Mouse (Mus musculus) CH12.LX (cell line): Measurements from ENCODE around the gene Clnk. TPM values are rescaled to one million over a fixed set of nuclear protein-coding genes. Genes with fewer than 3 reads are reported as not detected.

Experiments
- DNase-seq: peaks from one replicate; pipeline ENCODE4 v3.0.0-alpha.2; 2013; ENCODE audit errors: extremely low read depth
- H3K27ac ChIP-seq: 2 replicates; pipeline ENCODE4 v1.5.1; 2012; ENCODE audit warnings: low read depth, mild to moderate bottlenecking, control low read depth, moderate library complexity; ENCODE audit not compliant: insufficient read depth
- H3K27me3 ChIP-seq: replicated peaks from 2 replicates; pipeline ENCODE3; 2012; ENCODE audit warnings: inconsistent platforms
- H3K36me3 ChIP-seq, 2 experiments: replicated peaks in 1 of 2; 2 replicates each; pipeline versions ENCODE3 to v1.6.1; 2012; ENCODE audit warnings: inconsistent platforms in 1 of 2, low read length in 1 of 2, mild to moderate bottlenecking in 1 of 2, mixed read lengths in 1 of 2, moderate library complexity in 1 of 2; ENCODE audit not compliant: control insufficient read depth in 1 of 2, insufficient read depth in 1 of 2
- H3K4me1 ChIP-seq, 2 experiments: 2 replicates each; pipeline ENCODE4 v1.6.1; 2012; ENCODE audit warnings: inconsistent platforms in 1 of 2, moderate library complexity in 1 of 2; ENCODE audit not compliant: insufficient read depth in 2 of 2, control insufficient read depth in 1 of 2
- H3K4me2 ChIP-seq: 2 replicates; pipeline ENCODE4 v1.6.1; 2012; ENCODE audit warnings: low read depth, mild to moderate bottlenecking, control low read depth; ENCODE audit not compliant: poor library complexity, insufficient read depth, severe bottlenecking
- H3K4me3 ChIP-seq, 3 experiments: fragments of 150-350 bp in 1 of 3; sonication (generic) in 1 of 3; replicated peaks in 1 of 3; 2 replicates each; pipeline versions ENCODE3 to v1.5.1; 2011 to 2012; ENCODE audit warnings: low read depth in 2 of 3, low read length in 2 of 3, mild to moderate bottlenecking in 2 of 3, moderate library complexity in 2 of 3, control low read depth in 1 of 3, improper control_type of control experiment in 1 of 3, inconsistent platforms in 1 of 3, mixed read lengths in 1 of 3; ENCODE audit not compliant: poor library complexity in 1 of 3
- H3K79me2 ChIP-seq: replicated peaks from 2 replicates; pipeline ENCODE4 v1.6.1; 2012; ENCODE audit warnings: mild to moderate bottlenecking, moderate library complexity; ENCODE audit not compliant: control insufficient read depth, poor library complexity, insufficient read depth, severe bottlenecking; ENCODE audit errors: extremely low read depth
- H3K9ac ChIP-seq: 2 replicates; pipeline ENCODE4 v1.6.1; 2012; ENCODE audit warnings: low read depth, mild to moderate bottlenecking, control low read depth, moderate library complexity; ENCODE audit not compliant: insufficient read depth
- H3K9me3 ChIP-seq: replicated peaks from 2 replicates; pipeline ENCODE3; 2012; ENCODE audit warnings: low read length, inconsistent platforms, mixed read lengths
- BHLHE40 ChIP-seq: IDR thresholded peaks from 2 replicates; pipeline ENCODE4 v1.6.1; 2011; ENCODE audit warnings: mild to moderate bottlenecking, low read depth, low read length, improper control_type of control experiment
- CHD2 ChIP-seq: IDR thresholded peaks from 2 replicates; pipeline ENCODE4 v1.6.1; 2011; ENCODE audit warnings: low read length, improper control_type of control experiment
- E2F4 ChIP-seq: IDR thresholded peaks from 2 replicates; pipeline ENCODE4 v1.6.1; 2011; ENCODE audit warnings: low read depth, low read length, improper control_type of control experiment; ENCODE audit not compliant: insufficient replicate concordance
- EP300 ChIP-seq: IDR thresholded peaks from 2 replicates; pipeline ENCODE4 v1.6.1; 2011; ENCODE audit warnings: low read length, improper control_type of control experiment
- ETS1 ChIP-seq: conservative IDR thresholded peaks from 2 replicates; pipeline ENCODE4 v1.6.1; 2012; ENCODE audit warnings: low read depth, mild to moderate bottlenecking, inconsistent platforms, low read length, improper control_type of control experiment, moderate library complexity
- GABPA ChIP-seq: IDR thresholded peaks from 2 replicates; pipeline ENCODE4 v1.6.1; 2012; ENCODE audit warnings: low read depth, low read length, improper control_type of control experiment, inconsistent platforms; ENCODE audit not compliant: insufficient replicate concordance
- HCFC1 ChIP-seq: IDR thresholded peaks from 2 replicates; pipeline ENCODE4 v1.6.1; 2012; ENCODE audit warnings: low read depth, mild to moderate bottlenecking, inconsistent platforms, low read length, improper control_type of control experiment
- JUND ChIP-seq: conservative IDR thresholded peaks from 2 replicates; pipeline ENCODE4 v1.6.1; 2011; ENCODE audit warnings: low read depth, low read length, improper control_type of control experiment
- KAT2A ChIP-seq: IDR thresholded peaks from 2 replicates; pipeline ENCODE4 v1.6.1; 2012; ENCODE audit warnings: low read length, improper control_type of control experiment, inconsistent platforms; ENCODE audit not compliant: insufficient replicate concordance
- MAFK ChIP-seq: IDR thresholded peaks from 2 replicates; pipeline ENCODE4 v1.6.1; 2011; ENCODE audit warnings: low read length, improper control_type of control experiment; ENCODE audit not compliant: insufficient replicate concordance
- MEF2A ChIP-seq: IDR thresholded peaks from 2 replicates; pipeline ENCODE4 v1.6.1; 2014; ENCODE audit warnings: low read depth, mild to moderate bottlenecking, inconsistent platforms, low read length, improper control_type of control experiment, borderline replicate concordance
- MXI1 ChIP-seq: IDR thresholded peaks from 2 replicates; pipeline ENCODE4 v1.6.1; 2011; ENCODE audit warnings: mild to moderate bottlenecking, low read depth, low read length, improper control_type of control experiment
- MYC ChIP-seq: IDR thresholded peaks from 2 replicates; pipeline ENCODE4 v1.6.1; 2011; ENCODE audit warnings: low read depth, mild to moderate bottlenecking, improper control_type of control experiment, low read length
- PAX5 ChIP-seq: IDR thresholded peaks from 2 replicates; pipeline ENCODE4 v1.6.1; 2012; ENCODE audit warnings: low read length, inconsistent platforms, mixed read lengths
- POLR2AphosphoS2 ChIP-seq: IDR thresholded peaks from 2 replicates; pipeline ENCODE4 v1.6.1; 2011; ENCODE audit warnings: low read depth, low read length, improper control_type of control experiment
- RAD21 ChIP-seq: IDR thresholded peaks from 2 replicates; pipeline ENCODE4 v1.6.1; 2011; ENCODE audit warnings: low read depth, mild to moderate bottlenecking, low read length, improper control_type of control experiment, moderate library complexity
- RCOR1 ChIP-seq: conservative IDR thresholded peaks from 2 replicates; pipeline ENCODE4 v1.6.1; 2012; ENCODE audit warnings: low read depth, mild to moderate bottlenecking, inconsistent platforms, low read length, improper control_type of control experiment
- SMC3 ChIP-seq: IDR thresholded peaks from 2 replicates; pipeline ENCODE4 v1.6.1; 2011; ENCODE audit warnings: low read depth, low read length, improper control_type of control experiment
- TBP ChIP-seq: conservative IDR thresholded peaks from 2 replicates; pipeline ENCODE4 v1.6.1; 2011; ENCODE audit warnings: low read depth, low read length, improper control_type of control experiment
- UBTF ChIP-seq: IDR thresholded peaks from 2 replicates; pipeline ENCODE4 v1.6.1; 2012; ENCODE audit warnings: low read depth, mild to moderate bottlenecking, inconsistent platforms, low read length, improper control_type of control experiment, moderate library complexity
- USF1 ChIP-seq: IDR thresholded peaks from 2 replicates; pipeline ENCODE4 v1.6.1; 2014; ENCODE audit warnings: low read depth, mild to moderate bottlenecking, inconsistent platforms, low read length, improper control_type of control experiment
- USF2 ChIP-seq: conservative IDR thresholded peaks from 2 replicates; pipeline ENCODE4 v1.6.1; 2011; ENCODE audit warnings: low read depth, low read length, improper control_type of control experiment
- ZC3H11A ChIP-seq: IDR thresholded peaks from 2 replicates; pipeline ENCODE4 v1.6.1; 2012; ENCODE audit warnings: low read depth, mild to moderate bottlenecking, inconsistent platforms, low read length, improper control_type of control experiment
- ZKSCAN1 ChIP-seq: IDR thresholded peaks from 2 replicates; pipeline ENCODE4 v1.6.1; 2012; ENCODE audit warnings: low read depth, inconsistent platforms, low read length, improper control_type of control experiment, borderline replicate concordance
- dilution Hi-C: fragments of 300-500 bp; cut with MboI; formaldehyde crosslinking; loops from 2 replicates; pipeline ENCODE4 v1.14.3; 2020; ENCODE audit warnings: low sequenced_read_pairs; ENCODE audit not compliant: extremely low pct_unique_long_range_greater_than_20kb, extremely low pct_ligation_motif_present
- in situ Hi-C: fragments of 300-500 bp; cut with MboI; formaldehyde crosslinking; loops from 3 replicates; pipeline ENCODE4 v1.14.3; 2019; ENCODE audit warnings: low sequenced_read_pairs, low pct_ligation_motif_present, low pct_unique_long_range_greater_than_20kb, mixed read lengths
- polyA plus RNA-seq: library from polyadenylated mRNA; unstranded; fragments of >175 nt; gene quantifications from 2 replicates; pipeline ENCODE4 v1.2.1, GENCODE M21; 2012; ENCODE audit warnings: low read depth; ENCODE audit not compliant: insufficient read length
- total RNA-seq, 2 experiments: library from RNA; depleted of rRNA; stranded (reverse); fragments of 300-350 nt in 1 of 2; fragments of >200 nt in 1 of 2; gene quantifications; 2 replicates each; pipeline ENCODE4 v1.2.3; 2012 to 2014

The Clnk gene
- total and polyA plus RNA-seq, 3 experiments, result not detected

DNA sequence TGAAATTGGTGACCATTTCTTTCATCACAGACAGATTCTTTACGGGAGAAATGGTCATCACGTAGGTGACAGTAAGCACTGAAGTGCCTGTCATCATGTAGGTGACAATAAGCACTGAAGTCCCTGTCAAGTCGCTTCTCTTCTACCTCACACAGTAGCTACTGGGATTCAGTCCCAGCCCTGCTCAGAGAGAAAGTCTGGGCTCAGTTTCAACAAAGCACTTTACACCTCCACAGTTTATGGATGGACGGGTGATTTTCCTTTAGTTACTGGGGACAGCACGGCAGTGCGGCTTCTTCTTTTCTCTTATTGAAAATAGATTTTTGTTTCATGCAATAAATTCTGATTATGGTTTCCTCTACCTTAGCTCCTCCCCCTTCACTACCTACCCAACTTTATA is 49.3 kb downstream of the Clnk start:
- Histone ChIP-seq H3K36me3 (no peaks in the 10 kb centered on the region), H3K4me2 (no peak overlapping the region), H3K4me3 (no peak overlapping the region)
- TF ChIP-seq TBP, result no peak
- no peak for TF ChIP-seq ETS1
- no peak for TF ChIP-seq E2F4
- no peak for TF ChIP-seq MYC
- no peak for TF ChIP-seq ZC3H11A
- TF ChIP-seq HCFC1, result no peak
- no peak for TF ChIP-seq RCOR1
- TF ChIP-seq, all 38 proteins: peak for 0
- Histone ChIP-seq H3K79me2 (no peaks in the 10 kb centered on the region), H3K9me3 (no peaks in the 10 kb centered on the region), H3K9ac (no peak overlapping the region), H3K4me1 (no peaks in the 10 kb centered on the region), H3K27ac (no peak overlapping the region), H3K27me3 (no peaks in the 10 kb centered on the region)
- DNase-seq, result no peak
- in situ Hi-C loops, result no loop called here
- dilution Hi-C loops, result no loop called here

DNA sequence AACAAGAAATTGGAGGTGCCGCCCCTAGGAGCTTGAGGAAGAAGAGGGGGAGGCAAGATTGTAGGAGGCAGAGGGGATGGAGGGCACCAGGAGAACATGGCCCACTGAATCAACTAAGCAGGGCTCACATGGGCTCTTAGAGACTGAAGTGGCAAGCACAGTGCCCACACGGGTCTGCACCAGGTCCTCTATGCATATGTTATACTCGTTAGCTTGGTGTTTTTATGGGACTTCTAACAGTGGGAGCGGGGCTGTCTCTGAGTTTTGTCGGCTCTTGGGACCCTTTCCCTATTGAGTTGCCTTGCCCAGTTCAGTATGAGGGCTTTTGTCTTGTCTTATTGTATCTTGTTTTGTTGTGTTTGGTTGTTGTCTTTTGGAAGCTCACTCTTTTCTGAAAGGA is 50.0 kb downstream of the Clnk start:
- Histone ChIP-seq H3K4me1 (no peaks in the 10 kb centered on the region), H3K27me3 (no peaks in the 10 kb centered on the region), H3K9me3 (no peaks in the 10 kb centered on the region), H3K9ac (no peak overlapping the region), H3K79me2 (no peaks in the 10 kb centered on the region), H3K4me3 (no peak overlapping the region), H3K27ac (no peak overlapping the region), H3K4me2 (no peak overlapping the region), H3K36me3 (no peaks in the 10 kb centered on the region)
- dilution Hi-C loops, result no loop called here
- no peak for DNase-seq
- in situ Hi-C loops, result no loop called here
- TF ChIP-seq ETS1, result no peak
- no peak for TF ChIP-seq MEF2A
- TF ChIP-seq POLR2AphosphoS2, result no peak
- TF ChIP-seq JUND, result no peak

DNA sequence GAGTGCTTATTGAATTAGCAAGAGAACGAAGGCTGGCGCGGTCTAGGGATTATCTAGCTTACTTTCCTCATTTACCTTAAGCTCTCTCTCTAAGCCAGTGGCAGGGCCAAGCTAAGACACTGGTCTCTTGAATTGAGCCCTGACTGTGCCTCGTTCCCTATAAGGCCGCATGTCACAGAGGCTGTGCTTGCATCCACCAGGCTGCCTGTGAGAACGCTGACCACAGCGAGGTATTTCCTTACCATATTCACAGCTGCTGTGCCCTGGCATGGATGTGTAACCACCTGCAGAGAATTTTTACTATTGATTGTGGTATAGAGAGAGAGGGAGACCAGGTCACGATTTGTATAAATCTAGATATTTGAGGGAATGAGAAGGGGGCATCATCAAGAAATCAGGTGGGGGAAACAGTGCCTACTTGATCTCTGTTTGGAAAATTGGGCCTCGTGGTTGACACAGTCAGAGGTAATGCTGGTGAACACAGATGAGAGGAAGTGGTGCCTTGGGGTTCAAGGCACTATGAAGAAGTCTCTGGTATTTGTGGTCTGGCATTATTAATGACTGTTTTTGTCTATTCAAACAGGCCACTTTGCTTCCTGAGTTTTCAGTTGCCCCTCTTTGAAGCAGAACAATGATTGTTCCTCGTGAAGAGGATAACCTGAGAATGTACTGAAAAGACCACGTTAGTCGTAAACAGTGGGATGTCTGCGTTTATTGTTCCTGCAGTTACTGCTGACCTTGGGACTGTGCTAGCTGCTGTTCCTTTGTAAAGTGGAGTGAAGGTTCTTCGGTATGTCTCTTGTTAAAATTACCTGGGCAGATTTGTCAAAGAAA is 52.3 kb downstream of the Clnk start:
- no peak overlapping the region for H3K27ac ChIP-seq
- H3K9me3 ChIP-seq, result no peaks in the 10 kb centered on the region
- H3K4me2 ChIP-seq, result no peak overlapping the region
- no peaks in the 10 kb centered on the region for H3K4me1 ChIP-seq
- H3K4me3 ChIP-seq, result no peak overlapping the region
- no peaks in the 10 kb centered on the region for H3K79me2 ChIP-seq
- H3K27me3 ChIP-seq, result no peaks in the 10 kb centered on the region
- H3K36me3 ChIP-seq, result no peaks in the 10 kb centered on the region
- no peak overlapping the region for H3K9ac ChIP-seq
- in situ Hi-C loops, result no loop called here
- TF ChIP-seq E2F4 (no peak), SMC3 (no peak), KAT2A (no peak), CHD2 (no peak), MAFK (no peak), MYC (no peak), EP300 (no peak), POLR2AphosphoS2 (no peak), UBTF (no peak), ZKSCAN1 (no peak), BHLHE40 (no peak), USF1 (no peak), PAX5 (no peak), USF2 (no peak), MXI1 (no peak), HCFC1 (no peak), RAD21 (no peak), GABPA (no peak)
- no peak for DNase-seq
- dilution Hi-C loops, result no loop called here
